Mouse (Mus musculus): Measurements from ENCODE around the gene Arhgap10. TPM values are rescaled to one million over a fixed set of nuclear protein-coding genes. Genes with fewer than 3 reads are reported as not detected.
A peak's percentile ranks its signal among the peaks of the same experiment; 100 is the strongest.

Arhgap10 gene
- polyA plus RNA-seq, 1 experiment from 2014 or later = 26.1 TPM

DNA sequence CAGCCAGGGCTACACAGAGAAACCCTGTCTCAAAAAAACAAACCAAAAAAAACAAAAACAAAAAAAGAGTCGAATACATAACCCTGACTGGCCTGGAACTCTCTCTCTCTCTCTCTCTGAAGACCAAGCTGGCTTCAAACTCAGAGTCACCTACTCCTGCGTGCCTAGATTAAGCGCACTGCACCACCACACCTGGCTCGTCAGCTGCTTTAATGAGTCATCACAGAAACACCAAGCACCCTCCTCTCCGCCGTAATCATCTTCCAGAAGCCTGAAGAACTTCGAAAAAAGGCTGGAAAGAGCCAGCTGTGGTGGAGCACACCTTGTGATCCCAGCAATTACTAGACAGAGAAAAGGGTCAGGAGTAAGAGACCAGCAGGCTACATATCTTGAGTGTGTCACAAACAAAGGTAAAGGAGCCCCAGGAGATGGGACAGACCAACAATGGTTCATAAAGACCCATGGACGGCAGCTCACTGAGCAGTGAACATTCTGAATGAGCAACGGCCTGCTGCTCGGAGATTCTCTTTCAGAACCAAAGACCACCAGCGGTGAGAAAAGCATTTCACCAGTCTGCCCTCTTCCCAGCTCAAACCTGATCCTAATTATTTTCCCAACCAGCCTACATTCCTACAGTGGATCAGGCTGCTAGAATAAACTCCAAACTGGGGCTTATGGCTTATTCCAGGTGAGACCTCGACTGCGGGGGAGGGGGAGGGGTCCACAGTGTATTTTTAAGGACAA, 5.8 kb downstream of the Arhgap10 start:
- Histone ChIP-seq H3K4me3 (no peak overlapping the region; the same call in 1 of the 2 replicates), H3K4me1 (peaks cover 64% of the 10 kb centered on the region), H3K9me3 (no peaks in the 10 kb centered on the region), H3K36me3 (replicated peaks) (no peaks in the 10 kb centered on the region), H3K27ac (replicated peaks) (0 out of 2 replicates have a peak overlapping the region, but pooled peaks have one; percentile 30), H3K27me3 (replicated peaks; ENCODE audit: low read depth, poor library complexity, severe bottlenecking) (peaks cover 10% of the 10 kb centered on the region; the same call in 1 of the 2 replicates)
- no peak for DNase-seq (ENCODE audit: low spot score)
- WGBS = 40% methylated on average over 13 of the region's 13 CpGs

- DNase-seq (ENCODE audit: low spot score) = no peak
- 81% methylated on average over 3 of the region's 3 CpGs for WGBS
- no peak overlapping the region for H3K27ac ChIP-seq (replicated peaks)
- no peaks in the 10 kb centered on the region; the same call in 1 of the 2 replicates for H3K27me3 ChIP-seq (replicated peaks; ENCODE audit: low read depth, poor library complexity, severe bottlenecking)
- H3K36me3 ChIP-seq (replicated peaks) = no peaks in the 10 kb centered on the region
- H3K4me1 ChIP-seq = peaks cover 49% of the 10 kb centered on the region
- H3K9me3 ChIP-seq = no peaks in the 10 kb centered on the region
- no peak overlapping the region for H3K4me3 ChIP-seq
Observed at GRCm38 (mm10) chr8:77510426-77510825, 7.3 kb downstream of the Arhgap10 start.

DNA sequence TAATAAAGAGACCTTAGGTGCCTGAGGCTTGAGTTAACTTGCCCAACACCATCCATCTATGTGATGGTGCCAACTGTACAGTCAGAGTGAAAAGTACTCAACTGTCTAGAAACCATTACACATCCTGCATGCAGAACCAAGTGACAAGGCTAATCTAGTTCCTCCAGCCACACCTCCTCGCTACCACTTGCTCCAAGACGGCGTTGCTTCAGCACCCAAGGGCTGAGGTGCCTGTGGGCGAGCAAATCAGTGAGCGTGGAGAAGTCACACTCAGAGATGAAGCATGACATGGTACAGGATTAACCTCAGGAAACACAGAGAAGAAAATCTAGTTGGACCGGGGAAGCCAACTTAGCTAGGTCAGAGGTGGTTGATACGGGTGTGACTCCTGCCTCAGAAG, 8.7 kb downstream of the Arhgap10 start:
- H3K27ac ChIP-seq (replicated peaks) = no peak overlapping the region
- H3K9me3 ChIP-seq = no peaks in the 10 kb centered on the region
- DNase-seq (ENCODE audit: low spot score) = no peak
- no peak overlapping the region for H3K4me3 ChIP-seq
- H3K36me3 ChIP-seq (replicated peaks) = no peaks in the 10 kb centered on the region
- H3K4me1 ChIP-seq = peaks cover 37% of the 10 kb centered on the region
- H3K27me3 ChIP-seq (replicated peaks; ENCODE audit: low read depth, poor library complexity, severe bottlenecking) = no peaks in the 10 kb centered on the region
- WGBS = 88% methylated on average over 7 of the region's 7 CpGs

GRCm38 (mm10) chr8:77507510-77508035, 10.2 kb downstream of the Arhgap10 start:
- DNase-seq (ENCODE audit: low spot score) = no peak
- H3K9me3 ChIP-seq = no peaks in the 10 kb centered on the region
- H3K4me3 ChIP-seq = no peak overlapping the region
- 82% methylated on average over 10 of the region's 10 CpGs for WGBS
- H3K4me1 ChIP-seq = peaks cover 29% of the 10 kb centered on the region
- no peak overlapping the region for H3K27ac ChIP-seq (replicated peaks)
- no peaks in the 10 kb centered on the region for H3K36me3 ChIP-seq (replicated peaks)
- H3K27me3 ChIP-seq (replicated peaks; ENCODE audit: low read depth, poor library complexity, severe bottlenecking) = no peaks in the 10 kb centered on the region

DNA sequence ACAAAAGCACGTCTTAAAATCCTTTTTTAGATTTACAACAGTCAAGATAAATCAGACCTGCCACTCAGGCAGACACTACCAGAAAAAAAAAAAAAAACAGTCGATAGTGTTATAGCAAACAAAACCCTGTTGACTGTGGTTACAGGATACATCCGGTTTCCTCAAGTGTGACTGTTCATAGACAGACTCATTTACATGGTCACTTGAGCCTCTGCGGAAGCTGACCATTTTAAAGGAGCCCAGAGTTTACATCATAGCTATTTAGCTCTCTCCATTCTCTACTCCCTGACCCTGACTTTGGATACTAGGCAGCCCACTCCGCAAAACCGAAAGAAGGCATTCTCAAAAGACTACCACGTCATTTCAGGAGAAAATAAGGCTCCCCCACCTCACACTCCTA, 11.2 kb downstream of the Arhgap10 start:
- peaks cover 18% of the 10 kb centered on the region for H3K4me1 ChIP-seq
- 88% methylated on average over 7 of the region's 7 CpGs for WGBS
- no peaks in the 10 kb centered on the region for H3K9me3 ChIP-seq
- H3K27me3 ChIP-seq (replicated peaks; ENCODE audit: low read depth, poor library complexity, severe bottlenecking) = no peaks in the 10 kb centered on the region
- no peaks in the 10 kb centered on the region for H3K36me3 ChIP-seq (replicated peaks)
- no peak overlapping the region for H3K4me3 ChIP-seq
- no peak for DNase-seq (ENCODE audit: low spot score)
- no peak overlapping the region for H3K27ac ChIP-seq (replicated peaks)

- Histone ChIP-seq H3K4me3 (no peak overlapping the region), H3K9me3 (no peaks in the 10 kb centered on the region), H3K27me3 (replicated peaks; ENCODE audit: low read depth, poor library complexity, severe bottlenecking) (no peaks in the 10 kb centered on the region), H3K27ac (replicated peaks) (no peak overlapping the region), H3K36me3 (replicated peaks) (no peaks in the 10 kb centered on the region), H3K4me1 (peaks cover 6% of the 10 kb centered on the region; the same call in 1 of the 2 replicates)
- no peak for DNase-seq (ENCODE audit: low spot score)
- WGBS = 90% methylated on average over 6 of the region's 6 CpGs
Observed at GRCm38 (mm10) chr8:77502547-77502946, 15.2 kb downstream of the Arhgap10 start.

DNA sequence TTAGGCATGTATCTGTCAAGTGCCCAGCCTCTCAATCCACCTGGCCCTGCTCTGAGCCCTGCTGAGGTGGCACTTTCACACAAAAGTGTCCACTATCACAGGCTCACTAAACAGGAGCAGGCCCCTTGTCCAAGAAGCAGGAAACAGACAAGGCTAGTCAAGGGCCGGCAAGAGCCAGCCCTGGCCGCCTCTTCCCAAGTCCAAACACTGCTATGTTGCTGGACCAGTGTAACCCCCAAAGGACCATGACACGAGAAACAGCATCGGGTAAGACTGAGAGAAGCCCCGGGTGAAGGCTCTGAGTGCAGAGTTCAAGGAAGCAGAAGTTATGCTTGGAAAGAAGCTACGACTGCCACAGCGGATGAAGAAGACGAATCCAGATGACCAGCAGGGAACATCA, 16.6 kb downstream of the Arhgap10 start:
- no peak overlapping the region for H3K4me3 ChIP-seq
- H3K4me1 ChIP-seq = peaks cover 6% of the 10 kb centered on the region; the same call in 1 of the 2 replicates
- WGBS = 86% methylated on average over 8 of the region's 8 CpGs

GRCm38 (mm10) chr8:77500264-77500663, 17.5 kb downstream of the Arhgap10 start:
- no peak overlapping the region for H3K4me3 ChIP-seq
- H3K4me1 ChIP-seq = peaks cover 6% of the 10 kb centered on the region; the same call in 1 of the 2 replicates
- no peaks in the 10 kb centered on the region for H3K9me3 ChIP-seq
- no peak overlapping the region for H3K27ac ChIP-seq (replicated peaks)
- no peaks in the 10 kb centered on the region for H3K27me3 ChIP-seq (replicated peaks; ENCODE audit: low read depth, poor library complexity, severe bottlenecking)
- H3K36me3 ChIP-seq (replicated peaks) = no peaks in the 10 kb centered on the region
- 92% methylated on average over 3 of the region's 3 CpGs for WGBS
- no peak for DNase-seq (ENCODE audit: low spot score)

More for the DNA sequence above, 16.6 kb downstream of the Arhgap10 start:
- Histone ChIP-seq H3K27me3 (replicated peaks; ENCODE audit: low read depth, poor library complexity, severe bottlenecking) (no peaks in the 10 kb centered on the region), H3K27ac (replicated peaks) (no peak overlapping the region), H3K9me3 (no peaks in the 10 kb centered on the region), H3K36me3 (replicated peaks) (no peaks in the 10 kb centered on the region)
- no peak for DNase-seq (ENCODE audit: low spot score)

GRCm38 (mm10) chr8:77497442-77497841, 20.3 kb downstream of the Arhgap10 start:
- Histone ChIP-seq H3K27ac (replicated peaks) (no peak overlapping the region), H3K36me3 (replicated peaks) (no peaks in the 10 kb centered on the region), H3K4me1 (no peaks in the 10 kb centered on the region; the same call in 1 of the 2 replicates), H3K9me3 (no peaks in the 10 kb centered on the region), H3K27me3 (replicated peaks; ENCODE audit: low read depth, poor library complexity, severe bottlenecking) (no peaks in the 10 kb centered on the region), H3K4me3 (no peak overlapping the region)
- 87% methylated on average over 2 of the region's 2 CpGs for WGBS
- DNase-seq (ENCODE audit: low spot score) = no peak

DNA sequence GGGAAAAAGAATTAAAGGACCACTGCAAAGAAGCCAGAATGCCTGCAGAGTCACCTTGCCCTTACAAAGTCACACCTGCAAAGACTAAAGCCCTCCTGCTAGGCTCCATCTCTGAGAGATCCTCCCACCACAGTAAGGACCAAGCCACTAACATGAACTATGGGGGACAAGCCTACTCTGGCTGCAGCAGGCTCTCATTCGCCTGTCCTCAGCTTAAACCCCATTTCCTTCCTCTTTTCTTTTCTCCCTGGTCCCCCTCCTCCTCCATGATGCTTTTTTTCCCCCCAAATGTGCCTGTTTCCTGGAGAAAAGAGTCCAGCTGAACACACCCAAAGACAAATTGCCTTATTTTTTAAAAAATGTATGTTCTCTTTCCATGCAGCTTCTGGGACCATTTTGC, 21.5 kb downstream of the Arhgap10 start:
- H3K4me3 ChIP-seq = no peak overlapping the region
- no peaks in the 10 kb centered on the region for H3K36me3 ChIP-seq (replicated peaks)
- H3K9me3 ChIP-seq = no peaks in the 10 kb centered on the region
- no peak for DNase-seq (ENCODE audit: low spot score)
- no peak overlapping the region for H3K27ac ChIP-seq (replicated peaks)
- H3K27me3 ChIP-seq (replicated peaks; ENCODE audit: low read depth, poor library complexity, severe bottlenecking) = no peaks in the 10 kb centered on the region
- WGBS = 79% methylated on average over 1 of the region's 1 CpGs
- peaks cover 4% of the 10 kb centered on the region; the same call in 1 of the 2 replicates for H3K4me1 ChIP-seq

GRCm38 (mm10) chr8:77494376-77495328, 23.1 kb downstream of the Arhgap10 start:
- no peaks in the 10 kb centered on the region for H3K36me3 ChIP-seq (replicated peaks)
- no peak for DNase-seq (ENCODE audit: low spot score)
- 90% methylated on average over 10 of the region's 10 CpGs for WGBS
- peaks cover 15% of the 10 kb centered on the region for H3K4me1 ChIP-seq
- H3K4me3 ChIP-seq = no peak overlapping the region
- H3K27ac ChIP-seq (replicated peaks) = no peak overlapping the region
- H3K27me3 ChIP-seq (replicated peaks; ENCODE audit: low read depth, poor library complexity, severe bottlenecking) = no peaks in the 10 kb centered on the region
- no peaks in the 10 kb centered on the region for H3K9me3 ChIP-seq

- Histone ChIP-seq H3K36me3 (replicated peaks) (no peaks in the 10 kb centered on the region), H3K4me1 (peaks cover 34% of the 10 kb centered on the region), H3K27me3 (replicated peaks; ENCODE audit: low read depth, poor library complexity, severe bottlenecking) (no peaks in the 10 kb centered on the region), H3K27ac (replicated peaks) (no peak overlapping the region), H3K9me3 (no peaks in the 10 kb centered on the region), H3K4me3 (no peak overlapping the region)
- 86% methylated on average over 5 of the region's 5 CpGs for WGBS
- DNase-seq (ENCODE audit: low spot score) = no peak
Observed at GRCm38 (mm10) chr8:77492356-77493058, 25.2 kb downstream of the Arhgap10 start.
